Mouse (Mus musculus): ENCODE results near the gene Stat5b.

Stat5b gene

DNA sequence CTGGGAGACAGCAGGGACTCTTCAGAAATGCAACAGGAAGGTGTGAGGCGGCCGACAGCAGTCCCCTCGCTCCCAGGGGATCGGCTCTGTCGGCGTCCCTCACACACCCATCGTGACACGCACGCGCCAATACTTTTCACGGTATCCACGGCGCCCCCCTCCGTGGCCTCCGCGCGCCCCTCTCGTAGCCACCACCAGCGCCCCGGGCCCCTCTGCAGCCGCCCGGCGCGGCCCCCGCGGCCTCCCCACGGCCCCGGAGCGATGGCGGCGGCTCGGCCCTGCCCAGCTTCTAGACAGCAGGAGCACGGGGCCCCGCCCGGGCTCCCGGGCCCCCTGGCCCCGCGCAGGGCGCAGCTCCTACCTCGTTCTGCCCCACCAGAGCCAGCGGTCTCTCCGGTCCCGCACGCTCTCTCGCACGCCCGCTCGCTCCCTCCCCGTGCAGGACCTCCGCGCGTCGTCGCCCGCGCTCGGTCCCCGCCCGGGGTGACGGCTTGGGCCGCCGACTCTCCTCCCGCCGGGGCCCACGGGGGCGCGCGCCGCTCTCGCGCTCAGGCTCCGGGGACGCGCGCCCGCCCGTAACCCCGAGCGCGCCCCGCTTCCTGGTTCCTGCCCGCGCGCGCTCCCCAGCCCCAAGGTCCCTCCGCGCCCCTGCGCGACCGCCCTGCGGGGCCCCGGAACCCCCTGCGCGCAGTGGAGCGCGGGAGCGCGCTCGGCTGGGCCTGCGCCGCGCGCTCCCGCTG, at the start of gene Stat5b:
Gene Stat5b, minus strand, starts transcription at position 687 of the 740 bp plus-strand sequence.
- peak; percentile 82 for DNase-seq (ENCODE audit: extremely low read depth, insufficient read length, low spot score)

DNA sequence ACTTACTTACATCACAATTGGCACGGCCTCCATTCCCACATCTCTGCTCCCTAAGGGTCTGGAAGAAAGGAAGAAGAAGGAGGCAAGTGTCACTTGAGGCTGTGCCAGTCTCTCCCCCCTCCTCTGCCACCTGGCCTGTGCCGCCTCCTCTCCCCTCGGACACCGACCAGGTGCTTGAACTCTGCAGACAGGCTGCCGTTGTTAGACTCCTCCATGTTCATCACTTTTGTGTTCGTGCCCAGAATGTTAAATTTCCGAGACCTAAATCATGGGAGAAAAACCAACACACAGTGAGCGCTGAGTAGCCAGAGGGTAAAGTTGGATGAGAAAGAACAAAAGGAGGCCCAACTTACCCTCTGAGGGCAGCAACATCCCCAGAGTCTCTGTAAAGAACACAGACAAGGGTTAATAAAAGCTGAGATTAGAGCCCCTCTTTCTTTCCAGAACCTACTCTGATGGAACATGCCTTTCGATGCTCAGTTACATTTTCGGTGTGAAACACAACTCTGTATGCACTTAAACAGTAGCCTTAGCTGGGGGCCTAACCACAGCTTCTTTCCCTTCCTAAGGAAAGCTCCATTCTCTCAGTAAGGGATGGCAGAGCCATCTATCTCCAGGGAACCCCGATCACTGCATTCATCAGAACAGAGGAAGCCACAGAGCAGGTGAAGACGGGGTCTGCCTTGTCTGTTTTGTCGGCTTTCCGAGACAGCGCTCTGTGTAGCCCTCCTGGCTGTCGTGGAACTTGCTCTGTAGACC, 48.1 kb upstream of the Stat5b start:
- DNase-seq (ENCODE audit: extremely low read depth, insufficient read length, low spot score) = no peak

DNA sequence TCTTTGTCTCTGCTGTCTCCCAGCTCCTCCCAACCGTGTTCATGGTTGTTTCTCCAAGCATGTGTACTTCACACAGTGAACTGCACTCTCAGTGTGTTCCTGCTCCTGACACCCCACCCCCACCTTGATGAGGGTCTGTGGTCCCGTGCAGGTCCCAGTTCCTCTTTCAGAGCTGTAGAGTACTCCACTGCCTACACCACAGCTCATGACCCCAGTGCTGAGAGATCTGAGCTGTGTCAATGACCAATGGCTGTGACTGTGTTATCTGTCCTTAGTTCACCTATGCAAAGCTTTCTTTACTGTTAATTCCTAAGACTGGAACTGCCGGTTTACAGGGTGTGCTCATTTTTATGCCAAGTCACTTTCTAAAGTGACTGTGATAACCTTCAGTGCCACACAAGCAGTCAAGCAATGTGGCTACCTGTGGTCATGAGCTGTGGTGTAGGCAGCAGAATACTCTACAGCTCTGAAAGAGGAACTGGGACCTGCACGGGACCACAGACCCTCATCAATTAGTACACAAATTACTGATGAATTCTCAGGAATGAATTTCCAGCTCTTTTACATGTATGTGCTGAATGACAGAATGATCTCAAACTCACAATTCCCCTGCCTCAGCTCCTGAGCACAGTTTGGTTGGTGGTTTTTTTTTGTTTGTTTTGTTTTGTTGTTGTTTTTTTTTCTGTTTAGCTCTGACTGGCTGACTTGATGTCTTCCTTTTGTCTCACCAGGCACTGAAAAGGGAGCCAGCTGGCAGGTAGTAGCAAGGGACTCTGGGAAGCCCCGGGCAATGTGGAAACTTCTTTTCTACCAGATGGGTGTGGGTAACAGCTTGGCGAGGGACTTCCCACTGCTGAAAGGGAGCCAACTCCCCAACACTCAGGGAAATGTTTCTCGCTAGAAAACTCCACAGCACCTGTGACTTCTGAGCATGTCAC, 47.0 kb upstream of the Stat5b start:
- DNase-seq (ENCODE audit: extremely low read depth, insufficient read length, low spot score) = no peak

DNA sequence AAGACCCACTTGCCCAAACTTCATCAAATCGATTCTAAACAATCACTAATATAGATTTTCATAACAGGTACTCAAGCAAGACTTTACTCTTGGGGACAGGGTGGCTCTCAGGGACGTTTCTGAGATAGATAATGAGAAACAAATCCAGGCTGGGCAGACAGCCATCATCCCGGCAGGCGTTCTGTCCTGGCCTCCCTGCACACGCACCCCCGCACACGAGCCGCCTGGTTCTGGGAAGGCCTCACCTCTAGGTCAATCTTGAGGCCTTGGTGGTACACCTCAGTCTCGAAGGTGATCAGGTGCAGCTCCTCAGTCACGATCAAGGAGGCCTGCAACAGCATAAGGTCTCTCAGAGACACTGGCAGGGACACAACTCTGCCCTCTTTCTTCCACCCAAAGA, 45.6 kb upstream of the Stat5b start:
- DNase-seq (ENCODE audit: extremely low read depth, insufficient read length, low spot score) = no peak

DNA sequence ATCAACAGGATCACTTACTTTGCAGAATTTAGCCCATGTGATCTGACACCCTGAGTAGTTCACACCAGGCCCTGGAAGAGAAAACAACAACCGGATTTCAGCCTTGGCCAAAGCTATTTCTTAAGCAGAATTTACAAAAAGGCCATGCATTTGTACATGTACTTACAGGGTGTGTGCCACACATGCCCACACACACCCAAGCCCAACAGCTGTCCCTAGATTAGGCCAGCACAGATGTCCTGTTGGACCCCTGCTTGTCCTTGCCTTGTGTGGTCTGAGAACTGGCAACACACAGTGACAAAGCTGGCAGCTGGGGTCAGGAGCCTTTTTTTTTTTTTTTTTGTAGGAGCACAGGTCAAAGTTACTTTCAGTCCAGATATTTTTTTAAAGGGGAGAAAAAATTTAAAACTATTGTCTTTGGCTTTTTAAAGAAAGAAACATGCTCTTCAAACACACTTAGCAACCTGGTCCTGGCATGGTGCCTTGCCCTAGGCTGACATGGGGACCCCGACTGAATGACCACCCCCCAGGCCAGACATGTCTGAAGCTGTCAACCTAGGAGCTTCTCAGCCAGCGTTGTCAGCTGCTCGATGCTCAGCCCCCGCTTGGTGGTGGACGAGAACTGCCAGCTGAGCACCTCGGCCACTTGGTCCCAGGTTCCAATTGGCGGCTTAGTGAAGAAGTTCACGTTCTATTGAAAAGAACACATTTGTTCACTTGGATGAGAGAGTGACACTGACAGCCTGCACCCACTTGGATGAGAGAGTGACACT, 43.8 kb upstream of the Stat5b start:
- DNase-seq (ENCODE audit: extremely low read depth, insufficient read length, low spot score) = no peak

DNA sequence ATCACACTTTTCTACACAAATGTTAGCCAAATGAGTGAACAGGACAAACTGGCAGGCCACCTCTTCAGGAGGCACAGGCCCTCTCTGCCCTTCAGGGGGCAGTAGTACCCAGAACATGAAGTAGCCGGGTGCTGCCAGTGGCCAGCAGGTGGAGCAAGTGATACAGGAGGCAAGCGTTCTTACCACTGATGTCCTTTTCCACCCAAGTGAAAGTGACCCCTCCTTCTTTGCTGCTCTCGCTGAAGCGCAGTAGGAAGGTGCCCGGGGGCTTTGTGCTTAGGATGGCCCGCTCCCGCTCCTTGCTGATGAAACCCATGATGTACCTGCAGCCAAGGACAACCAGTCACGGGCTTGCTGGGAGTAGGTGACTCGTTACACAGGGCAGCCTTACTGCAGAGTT, 43.0 kb upstream of the Stat5b start:
- peak; percentile 74 for DNase-seq (ENCODE audit: extremely low read depth, insufficient read length, low spot score)

DNA sequence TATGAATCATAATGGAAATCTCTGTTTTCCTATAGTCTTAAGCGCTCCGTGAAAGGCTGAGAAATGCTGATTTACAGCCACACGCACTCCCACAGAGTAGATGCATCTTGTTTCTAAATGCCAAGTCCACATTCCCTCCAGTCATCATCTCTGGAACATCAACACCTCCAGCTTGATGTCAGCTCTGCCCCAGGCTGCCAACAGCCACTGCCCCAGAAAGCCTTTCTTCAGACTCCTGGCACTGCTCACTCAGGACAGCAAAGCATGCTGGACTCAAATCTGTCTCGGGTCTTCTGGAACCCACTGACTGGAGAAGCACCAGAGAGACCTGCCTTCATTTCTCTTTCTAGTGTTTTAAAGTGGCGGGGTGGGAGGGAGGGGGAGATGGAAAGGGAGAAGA, 41.9 kb upstream of the Stat5b start:
- DNase-seq (ENCODE audit: extremely low read depth, insufficient read length, low spot score) = no peak

DNA sequence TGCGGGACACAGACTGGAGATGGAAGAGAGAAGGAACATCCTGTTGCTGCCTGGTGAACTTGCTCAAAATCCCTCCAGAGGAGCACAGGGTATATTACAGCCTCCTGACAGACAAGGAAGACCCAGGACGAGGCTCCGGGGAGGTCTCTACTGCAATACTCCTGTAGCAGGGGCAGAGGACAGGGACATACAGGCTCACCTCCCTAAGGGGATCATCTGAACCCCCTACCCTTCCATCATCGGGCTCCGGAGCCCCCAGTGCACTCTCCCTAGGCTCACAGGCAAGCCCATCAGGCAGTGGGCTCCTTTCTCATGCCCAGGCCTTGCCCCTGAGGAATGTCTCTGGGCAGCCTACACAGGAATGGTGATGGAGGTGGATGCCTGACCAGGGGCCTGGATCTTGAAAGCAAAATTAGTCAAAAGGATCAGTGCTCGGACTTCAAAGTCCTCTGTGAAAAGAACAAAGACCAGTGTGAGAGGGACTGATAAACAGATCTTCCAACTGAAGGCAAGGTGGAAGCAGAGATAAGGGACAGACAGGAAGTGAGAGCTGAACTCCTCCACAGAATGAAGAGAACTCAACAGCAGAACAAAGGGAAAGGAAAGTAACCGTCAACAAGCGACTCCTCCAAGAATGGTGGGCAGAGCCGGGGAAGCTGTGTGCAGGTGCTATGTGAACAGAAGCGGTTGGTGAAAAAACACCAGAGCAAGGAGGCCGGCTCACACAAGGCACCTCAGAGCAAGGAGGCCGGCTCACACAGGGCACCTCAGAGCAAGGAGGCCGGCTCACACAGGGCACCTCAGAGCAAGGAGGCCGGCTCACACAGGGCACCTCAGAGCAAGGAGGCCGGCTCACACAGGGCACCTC, 41.0 kb upstream of the Stat5b start:
- DNase-seq (ENCODE audit: extremely low read depth, insufficient read length, low spot score) = no peak

DNA sequence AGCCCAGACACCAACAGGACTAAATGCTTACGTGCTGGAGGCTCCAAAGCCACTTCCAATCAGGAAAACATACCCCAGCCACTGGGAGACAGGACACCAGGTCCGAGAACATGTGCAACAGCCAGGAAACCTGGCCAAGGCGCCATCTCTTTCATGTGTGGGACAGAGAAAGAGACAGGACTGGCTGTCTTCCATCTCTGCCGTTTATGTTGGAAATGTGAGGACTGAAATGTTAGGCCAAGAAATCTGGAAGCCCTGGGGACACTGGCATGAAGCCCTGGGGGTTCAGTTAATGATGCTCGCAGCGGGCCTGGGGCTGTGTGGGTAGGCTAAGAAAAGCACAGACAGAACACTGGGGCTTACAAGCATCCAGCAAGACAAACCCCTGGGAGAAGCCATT, 40.0 kb upstream of the Stat5b start:
- no peak for DNase-seq (ENCODE audit: extremely low read depth, insufficient read length, low spot score)

DNA sequence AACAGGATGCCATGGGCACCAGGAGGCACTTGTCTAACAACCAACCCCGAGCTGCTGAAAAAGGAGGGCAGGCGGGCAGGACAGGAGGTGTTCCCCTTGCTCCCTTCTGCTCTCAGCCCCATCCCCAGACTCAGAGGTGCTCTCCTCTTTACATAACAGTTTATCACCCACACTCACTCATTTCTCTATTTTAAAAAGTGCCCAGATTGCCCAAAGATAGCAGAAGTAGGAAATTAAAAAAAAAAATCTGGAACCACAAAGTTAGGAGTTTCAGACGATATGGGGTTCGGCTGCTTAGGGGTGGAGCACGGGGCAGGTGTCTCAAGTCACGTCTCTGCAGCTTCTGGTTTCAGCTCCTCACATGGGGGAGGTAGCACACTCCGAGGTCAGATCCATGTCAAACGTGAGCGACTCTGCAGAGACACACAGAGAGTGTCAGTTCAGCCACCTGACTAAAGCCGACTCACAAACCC, 37.9 kb upstream of the Stat5b start:
- DNase-seq (ENCODE audit: extremely low read depth, insufficient read length, low spot score) = no peak

DNA sequence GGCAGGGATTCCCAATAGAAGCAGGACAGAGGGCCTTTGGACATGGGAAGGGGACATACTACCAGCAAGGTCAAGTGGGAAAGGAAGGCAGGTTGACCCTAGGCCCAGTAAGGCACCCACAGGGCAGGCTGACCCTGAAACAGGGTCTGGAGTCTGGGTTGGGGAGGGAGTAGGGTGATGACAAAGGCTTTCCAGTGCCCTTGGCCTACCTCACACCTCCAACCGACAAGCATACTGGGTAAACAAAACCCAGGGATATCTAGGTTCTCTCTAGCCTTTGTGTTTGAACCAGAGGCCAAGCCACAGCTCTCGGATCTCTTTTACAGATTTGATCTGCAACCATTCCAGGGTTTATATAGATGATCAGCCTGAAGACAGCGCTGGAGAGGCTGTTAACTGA, 37.2 kb upstream of the Stat5b start:
- no peak for DNase-seq (ENCODE audit: extremely low read depth, insufficient read length, low spot score)

DNA sequence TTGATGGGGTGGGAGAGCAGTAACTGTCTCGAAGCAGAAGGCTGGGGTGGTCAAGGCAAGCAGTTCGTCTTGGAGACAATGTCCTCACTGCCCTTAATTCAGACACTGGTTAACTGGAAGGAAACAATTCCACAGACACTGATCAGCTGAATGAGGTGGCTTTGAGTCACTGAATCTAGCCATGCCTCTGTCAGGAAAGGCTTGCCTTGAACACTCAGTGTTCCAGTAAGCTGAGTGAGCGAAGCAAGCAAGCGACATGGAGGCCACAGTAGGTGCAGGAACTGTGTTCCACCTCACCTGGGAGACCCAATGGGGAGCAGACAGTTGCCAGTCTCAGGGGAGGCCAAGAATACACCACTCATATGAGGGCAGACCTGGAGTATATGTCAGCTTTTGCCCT, 36.7 kb upstream of the Stat5b start:
- no peak for DNase-seq (ENCODE audit: extremely low read depth, insufficient read length, low spot score)

DNA sequence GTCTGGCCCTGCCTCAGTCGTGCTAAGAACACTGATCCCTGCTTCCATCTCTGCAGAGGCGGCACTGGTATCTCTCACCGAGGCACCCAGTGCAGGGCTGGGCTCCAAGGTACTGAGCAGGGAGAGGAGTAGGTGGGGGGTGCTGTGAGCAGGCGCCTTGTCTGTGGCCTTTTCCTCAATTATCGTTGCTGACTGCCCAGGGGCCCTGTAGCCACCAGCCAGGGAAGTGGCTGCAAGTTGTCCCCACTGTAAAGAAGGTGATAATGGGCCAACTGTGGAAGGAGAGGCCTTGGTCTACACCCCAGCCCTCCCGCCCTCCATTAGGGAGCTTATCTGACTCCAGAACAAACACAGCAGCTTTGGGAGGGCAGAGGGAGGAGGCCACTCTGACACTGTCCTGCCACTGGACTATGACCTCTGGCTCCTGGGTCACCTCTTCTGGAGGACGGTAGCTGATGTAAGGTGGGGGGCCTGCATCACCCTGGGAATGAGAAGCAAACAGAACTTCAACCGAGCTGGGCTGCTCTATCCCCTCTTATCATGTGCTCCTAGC, 35.7 kb upstream of the Stat5b start:
- no peak for DNase-seq (ENCODE audit: extremely low read depth, insufficient read length, low spot score)

DNA sequence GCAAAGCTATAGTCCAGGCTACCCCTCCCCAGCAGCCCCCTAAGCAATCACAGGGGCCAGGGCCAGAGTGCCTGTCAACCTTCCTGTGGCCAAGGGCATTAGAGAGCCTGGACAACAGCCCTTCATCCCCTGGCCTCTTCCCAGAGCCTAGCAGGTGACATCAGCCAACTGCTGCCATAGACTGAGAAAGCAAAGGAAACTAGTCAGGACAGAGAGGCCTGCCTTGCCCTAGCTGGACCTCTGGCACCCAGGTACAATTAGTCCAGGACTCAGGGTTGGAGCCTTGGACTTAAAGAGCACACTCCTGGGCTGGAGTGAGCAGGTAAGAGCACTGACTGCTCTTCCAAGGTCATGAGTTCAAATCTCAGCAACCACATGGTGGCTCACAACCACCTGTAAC, 34.9 kb upstream of the Stat5b start:
- no peak for DNase-seq (ENCODE audit: extremely low read depth, insufficient read length, low spot score)

DNA sequence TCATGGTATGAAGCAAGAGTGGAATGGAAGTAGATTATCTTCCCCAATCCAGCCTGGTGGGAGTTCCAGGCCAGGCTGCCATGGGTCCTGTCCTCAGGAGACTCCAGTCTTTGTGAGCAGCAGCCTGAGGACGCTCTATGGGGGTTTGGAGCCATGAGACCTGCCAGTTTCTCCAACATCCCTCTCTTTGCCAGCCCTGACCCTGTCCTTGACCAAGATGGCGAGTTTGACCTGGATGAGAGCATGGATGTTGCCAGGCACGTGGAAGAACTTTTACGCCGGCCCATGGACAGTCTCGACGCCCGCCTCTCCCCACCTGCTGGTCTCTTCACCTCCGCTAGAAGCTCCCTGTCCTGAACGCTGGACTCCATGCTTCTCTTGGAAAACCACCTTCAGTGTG, 33.1 kb upstream of the Stat5b start:
- no peak for DNase-seq (ENCODE audit: extremely low read depth, insufficient read length, low spot score)

DNA sequence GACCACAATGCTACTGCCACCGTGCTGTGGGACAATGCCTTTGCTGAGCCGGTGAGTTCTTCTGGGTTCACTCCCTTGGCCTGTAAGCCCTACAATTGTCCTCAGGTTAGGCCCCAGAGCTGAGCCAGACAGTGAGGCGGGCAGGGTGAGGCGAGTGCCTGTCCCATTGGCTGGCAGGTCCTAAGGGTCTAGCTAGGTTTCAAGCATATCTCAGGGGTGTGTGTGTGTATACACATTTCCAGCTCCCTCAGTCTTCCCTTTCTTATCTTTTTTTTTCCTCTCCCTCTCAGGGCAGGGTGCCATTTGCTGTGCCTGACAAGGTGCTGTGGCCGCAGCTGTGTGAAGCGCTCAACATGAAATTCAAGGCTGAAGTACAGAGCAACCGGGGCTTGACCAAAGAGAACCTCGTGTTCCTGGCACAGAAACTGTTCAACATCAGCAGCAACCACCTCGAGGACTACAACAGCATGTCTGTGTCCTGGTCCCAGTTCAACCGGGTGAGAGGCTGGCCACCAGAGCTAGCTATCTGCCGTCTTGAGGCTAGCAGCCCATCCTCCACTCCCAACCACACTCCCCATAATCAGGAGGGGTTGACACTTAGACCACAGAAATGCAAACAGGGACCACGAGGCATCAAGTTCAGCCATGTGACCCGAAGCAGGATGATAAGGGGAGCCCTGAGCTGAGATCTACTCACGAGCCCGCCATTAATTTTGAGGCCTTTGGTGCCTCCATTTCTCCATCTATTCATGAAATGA, 29.0 kb upstream of the Stat5b start:
- no peak for DNase-seq (ENCODE audit: extremely low read depth, insufficient read length, low spot score)

DNA sequence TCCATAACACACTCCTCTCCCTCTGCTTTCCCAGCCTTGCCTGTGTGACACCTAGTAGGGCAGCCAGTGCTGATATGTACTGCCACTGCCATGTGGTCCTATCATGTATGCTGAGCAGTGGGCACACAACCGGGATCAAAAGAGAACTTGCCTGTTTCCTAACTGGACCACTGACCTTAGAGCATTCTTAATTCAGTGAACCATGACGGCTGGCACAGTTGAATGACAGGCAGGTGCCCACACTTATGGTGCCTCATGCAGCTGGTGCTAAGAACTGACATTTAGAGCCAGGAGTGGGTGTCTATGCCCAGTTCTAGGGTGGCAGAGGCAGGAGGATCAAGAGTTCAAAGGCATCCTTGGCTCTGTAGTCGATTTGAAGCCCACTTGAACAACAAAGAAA, 25.2 kb upstream of the Stat5b start:
- DNase-seq (ENCODE audit: extremely low read depth, insufficient read length, low spot score) = no peak

DNA sequence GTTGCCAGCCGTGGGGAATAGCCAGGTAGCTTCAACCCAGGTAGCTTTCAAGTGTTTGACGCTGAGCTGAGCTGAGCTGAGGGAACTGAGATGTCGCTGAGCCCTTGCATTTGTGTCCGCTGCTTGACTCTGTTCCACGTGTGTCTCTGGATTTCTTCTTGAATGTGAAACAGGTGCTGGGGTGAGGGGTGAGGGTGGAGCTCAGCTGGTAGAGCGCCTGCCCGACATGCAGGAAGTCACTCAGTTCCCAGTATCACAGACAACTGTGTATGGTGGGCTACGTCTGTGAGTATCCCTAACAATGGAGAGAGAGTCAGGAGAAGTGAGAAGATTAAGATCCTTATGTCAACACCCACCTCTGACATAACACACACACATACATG, 20.4 kb upstream of the Stat5b start:
- no peak for DNase-seq (ENCODE audit: extremely low read depth, insufficient read length, low spot score)

All from 3134 (cell line).